Mouse (Mus musculus): ENCODE data around the gene Fbxo36. TPM values are rescaled to one million over a fixed set of nuclear protein-coding genes. Genes with fewer than 3 reads are reported as not detected.

The Fbxo36 gene
- polyA plus RNA-seq, 1 experiment from 2014 or later = 7.7 TPM

GRCm38 (mm10) chr1:84841061-84841460 is 1.4 kb downstream of the Fbxo36 start:
- Histone ChIP-seq H3K4me2 (replicated peaks) (peak overlapping the region; percentile 57), H3K27ac (no peak overlapping the region; the same call in 1 of the 2 replicates)
- WGBS = 69% methylated on average over 3 of the region's 3 CpGs

GRCm38 (mm10) chr1:84843366-84843765 is 3.7 kb downstream of the Fbxo36 start:
- peaks cover 3% of the 10 kb centered on the region; the same call in 1 of the 2 replicates for H3K4me1 ChIP-seq
- ATAC-seq (ENCODE audit: insufficient number of reproducible peaks, insufficient read depth, low FRiP score, low TSS enrichment) = no peak
- no peak overlapping the region for H3K9ac ChIP-seq
- no peak overlapping the region for H3K4me2 ChIP-seq (replicated peaks)
- no peaks in the 10 kb centered on the region for H3K27me3 ChIP-seq
- WGBS = 100% methylated on average over 2 of the region's 2 CpGs
- H3K36me3 ChIP-seq = no peaks in the 10 kb centered on the region
- no peak overlapping the region for H3K27ac ChIP-seq
- H3K4me3 ChIP-seq = no peak overlapping the region
- no peaks in the 10 kb centered on the region for H3K9me3 ChIP-seq

More at GRCm38 (mm10) chr1:84841061-84841460, 1.4 kb downstream of the Fbxo36 start:
- Histone ChIP-seq H3K36me3 (no peaks in the 10 kb centered on the region), H3K27me3 (no peaks in the 10 kb centered on the region), H3K9ac (no peak overlapping the region), H3K4me1 (peaks cover 3% of the 10 kb centered on the region), H3K4me3 (no peak overlapping the region; the same call in 1 of the 2 replicates), H3K9me3 (no peaks in the 10 kb centered on the region)
- ATAC-seq (ENCODE audit: insufficient number of reproducible peaks, insufficient read depth, low FRiP score, low TSS enrichment) = no peak

DNA sequence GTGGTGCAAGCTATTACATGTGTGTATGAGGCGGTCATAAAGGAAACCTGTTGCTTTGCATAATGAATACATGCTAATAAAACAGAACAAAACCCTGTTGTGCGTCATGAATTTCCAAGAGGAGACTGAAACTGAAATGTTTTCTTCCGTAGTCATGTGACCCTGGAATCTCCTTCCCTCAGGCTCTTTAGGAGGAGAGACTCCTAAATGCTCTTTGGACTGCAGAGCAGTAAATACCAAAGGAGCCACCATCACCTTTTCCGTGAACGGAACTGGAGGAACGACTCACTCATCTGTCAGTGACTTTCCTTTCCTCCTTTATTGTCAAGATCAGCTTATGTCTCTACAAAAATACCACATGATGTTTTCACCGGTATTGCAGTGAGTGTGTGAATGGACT is 8.1 kb downstream of the Fbxo36 start:
- no peak overlapping the region for H3K4me3 ChIP-seq
- no peaks in the 10 kb centered on the region for H3K27me3 ChIP-seq
- 80% methylated on average over 7 of the region's 7 CpGs for WGBS
- no peak overlapping the region for H3K4me2 ChIP-seq (replicated peaks)
- H3K9ac ChIP-seq = no peak overlapping the region
- no peak overlapping the region for H3K27ac ChIP-seq
- no peaks in the 10 kb centered on the region for H3K36me3 ChIP-seq
- H3K9me3 ChIP-seq = no peaks in the 10 kb centered on the region
- ATAC-seq (ENCODE audit: insufficient number of reproducible peaks, insufficient read depth, low FRiP score, low TSS enrichment) = no peak
- H3K4me1 ChIP-seq = no peaks in the 10 kb centered on the region

DNA sequence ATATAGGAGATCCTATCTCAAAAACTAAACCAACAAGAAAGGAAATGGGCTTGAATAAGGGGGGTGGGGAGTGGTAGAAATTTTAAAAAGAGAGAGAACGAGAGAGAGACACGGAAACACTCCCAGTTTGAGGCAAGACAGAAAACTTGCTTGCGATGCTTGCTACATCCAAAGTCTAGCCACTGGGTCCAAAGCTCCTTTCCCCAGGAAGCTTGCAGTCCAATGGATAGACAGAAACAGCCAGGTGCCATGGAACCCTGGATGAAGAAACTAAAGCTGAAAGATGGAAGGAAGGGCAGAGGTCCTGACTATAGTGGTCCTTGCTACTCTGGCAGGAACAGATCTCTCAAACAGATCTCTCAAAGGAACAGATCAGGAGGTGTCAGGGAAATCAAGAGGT is 8.7 kb downstream of the Fbxo36 start:
- H3K9ac ChIP-seq = no peak overlapping the region
- no peaks in the 10 kb centered on the region for H3K9me3 ChIP-seq
- ATAC-seq (ENCODE audit: insufficient number of reproducible peaks, insufficient read depth, low FRiP score, low TSS enrichment) = no peak
- H3K4me3 ChIP-seq = no peak overlapping the region
- no peak overlapping the region for H3K27ac ChIP-seq
- H3K4me1 ChIP-seq = no peaks in the 10 kb centered on the region
- H3K36me3 ChIP-seq = no peaks in the 10 kb centered on the region
- WGBS = 91% methylated on average over 3 of the region's 3 CpGs
- no peaks in the 10 kb centered on the region for H3K27me3 ChIP-seq
- no peak overlapping the region for H3K4me2 ChIP-seq (replicated peaks)

GRCm38 (mm10) chr1:84848801-84849455 is 9.3 kb downstream of the Fbxo36 start:
- Histone ChIP-seq H3K4me2 (replicated peaks) (no peak overlapping the region), H3K9ac (no peak overlapping the region), H3K27me3 (no peaks in the 10 kb centered on the region), H3K4me3 (no peak overlapping the region), H3K4me1 (no peaks in the 10 kb centered on the region), H3K36me3 (no peaks in the 10 kb centered on the region), H3K9me3 (no peaks in the 10 kb centered on the region), H3K27ac (no peak overlapping the region)
- no peak for ATAC-seq (ENCODE audit: insufficient number of reproducible peaks, insufficient read depth, low FRiP score, low TSS enrichment)
- WGBS = 94% methylated on average over 6 of the region's 6 CpGs

DNA sequence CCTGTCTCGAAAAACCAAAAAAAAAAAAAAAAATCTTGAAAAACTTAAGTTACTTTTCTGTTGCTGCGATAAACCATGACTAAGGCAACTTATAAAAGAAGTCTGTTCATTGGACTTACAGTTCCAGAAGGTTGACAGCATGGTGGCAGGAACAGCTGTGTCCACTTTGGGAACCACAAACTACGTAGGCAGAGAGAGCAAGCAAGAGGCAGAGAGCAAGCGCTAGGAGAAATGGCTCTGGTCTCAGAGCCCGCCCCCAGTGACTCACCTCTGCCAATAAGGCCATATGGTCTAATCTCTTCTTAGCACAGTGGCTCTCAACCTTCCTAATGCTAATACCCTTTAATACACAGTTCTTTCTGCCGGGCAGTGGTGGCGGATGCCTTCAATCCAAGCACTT is 10.2 kb downstream of the Fbxo36 start:
- ATAC-seq (ENCODE audit: insufficient number of reproducible peaks, insufficient read depth, low FRiP score, low TSS enrichment) = no peak

DNA sequence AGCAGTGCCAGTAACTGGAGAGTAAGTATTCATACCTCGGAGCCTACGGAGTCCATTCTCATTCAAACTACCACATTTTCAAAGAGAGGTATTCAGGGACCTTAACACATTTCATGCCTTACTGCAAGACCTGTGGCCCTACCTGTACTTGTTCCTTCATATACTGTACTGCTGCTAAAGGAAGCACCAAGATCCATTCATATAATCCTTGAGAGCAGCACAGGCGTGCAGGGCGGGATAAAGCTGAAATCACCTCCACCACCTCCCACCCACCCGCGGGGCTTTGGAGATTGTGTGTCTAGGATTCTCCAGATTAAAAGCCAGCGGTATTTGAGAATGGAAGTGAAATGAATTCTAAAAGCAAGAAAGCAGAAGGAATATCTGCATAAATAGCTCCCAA is 10.8 kb downstream of the Fbxo36 start:
- no peaks in the 10 kb centered on the region for H3K36me3 ChIP-seq
- H3K4me1 ChIP-seq = no peaks in the 10 kb centered on the region
- no peak overlapping the region for H3K4me2 ChIP-seq (replicated peaks)
- no peaks in the 10 kb centered on the region for H3K27me3 ChIP-seq
- no peak overlapping the region for H3K9ac ChIP-seq
- 91% methylated on average over 7 of the region's 7 CpGs for WGBS
- H3K27ac ChIP-seq = no peak overlapping the region
- no peaks in the 10 kb centered on the region for H3K9me3 ChIP-seq
- ATAC-seq (ENCODE audit: insufficient number of reproducible peaks, insufficient read depth, low FRiP score, low TSS enrichment) = no peak
- H3K4me3 ChIP-seq = no peak overlapping the region

More for the DNA sequence above, 10.2 kb downstream of the Fbxo36 start:
- WGBS = 88% methylated on average over 7 of the region's 7 CpGs
- Histone ChIP-seq H3K27me3 (no peaks in the 10 kb centered on the region), H3K4me1 (no peaks in the 10 kb centered on the region), H3K4me3 (no peak overlapping the region), H3K9me3 (no peaks in the 10 kb centered on the region), H3K4me2 (replicated peaks) (no peak overlapping the region), H3K36me3 (no peaks in the 10 kb centered on the region), H3K9ac (no peak overlapping the region), H3K27ac (no peak overlapping the region)

DNA sequence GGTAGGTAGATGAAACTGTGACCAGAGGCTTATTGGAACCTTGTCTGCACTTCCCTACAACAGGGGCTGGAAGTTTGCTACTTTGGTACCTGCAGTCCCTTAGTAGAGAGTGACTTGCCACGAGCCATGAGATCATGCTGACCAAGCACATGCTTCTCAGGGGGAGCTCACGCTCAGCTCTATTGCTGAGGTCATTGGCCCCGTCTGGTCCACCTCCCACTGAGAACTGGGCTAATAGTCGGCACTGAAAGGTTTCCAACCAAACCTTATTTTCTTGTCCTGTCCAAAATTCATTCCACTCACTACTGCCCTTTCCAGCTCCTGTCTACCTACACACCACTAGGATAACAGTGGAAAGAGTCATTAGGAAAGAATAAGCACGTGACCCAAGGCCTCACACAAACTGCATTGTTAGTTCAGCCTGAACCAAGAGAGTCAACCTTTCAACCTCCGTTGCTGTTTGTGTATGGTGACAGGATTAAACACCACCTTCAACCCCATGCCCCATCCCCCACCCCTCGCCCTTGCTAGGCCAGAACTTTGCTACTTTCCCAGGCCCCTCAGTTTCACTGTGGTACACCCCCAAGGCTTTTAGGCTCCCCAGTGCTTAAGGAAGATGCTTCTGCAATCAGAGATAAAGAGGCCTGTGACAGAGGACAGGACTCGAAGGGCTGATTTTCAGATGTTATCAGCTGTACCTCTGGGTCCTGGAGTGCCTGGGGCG is 12.0 kb downstream of the Fbxo36 start:
- Histone ChIP-seq H3K4me2 (replicated peaks) (no peak overlapping the region), H3K27ac (no peak overlapping the region), H3K4me3 (no peak overlapping the region), H3K27me3 (no peaks in the 10 kb centered on the region), H3K9ac (no peak overlapping the region), H3K9me3 (no peaks in the 10 kb centered on the region), H3K36me3 (no peaks in the 10 kb centered on the region), H3K4me1 (no peaks in the 10 kb centered on the region)
- no peak for ATAC-seq (ENCODE audit: insufficient number of reproducible peaks, insufficient read depth, low FRiP score, low TSS enrichment)
- 25% methylated on average over 9 of the region's 9 CpGs for WGBS

DNA sequence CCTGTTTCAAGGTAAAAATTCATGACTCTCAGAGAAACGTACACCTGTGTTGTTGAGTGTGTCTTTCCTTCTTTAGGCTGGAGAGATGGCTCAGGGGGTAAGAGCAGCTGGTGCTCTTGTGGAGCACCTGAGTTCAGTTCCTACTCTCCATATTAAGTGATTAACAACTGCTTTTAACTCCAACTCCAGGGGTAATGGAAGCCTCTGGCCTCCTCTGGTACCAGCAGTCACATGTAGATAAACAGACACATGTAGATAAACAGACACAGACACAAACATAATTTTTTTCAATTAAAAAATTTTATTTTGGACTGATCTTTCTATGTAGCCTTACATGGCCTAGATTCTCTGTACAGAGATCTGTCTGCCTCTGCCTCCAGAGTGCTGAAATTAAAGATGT is 14.1 kb downstream of the Fbxo36 start:
- Histone ChIP-seq H3K27ac (no peak overlapping the region), H3K4me3 (no peak overlapping the region), H3K9me3 (no peaks in the 10 kb centered on the region), H3K36me3 (no peaks in the 10 kb centered on the region), H3K4me1 (no peaks in the 10 kb centered on the region), H3K4me2 (replicated peaks) (no peak overlapping the region), H3K27me3 (no peaks in the 10 kb centered on the region), H3K9ac (no peak overlapping the region)
- 91% methylated on average over 1 of the region's 1 CpGs for whole genome bisulfite sequencing
- ATAC-seq (ENCODE audit: insufficient number of reproducible peaks, insufficient read depth, low FRiP score, low TSS enrichment) = no peak

DNA sequence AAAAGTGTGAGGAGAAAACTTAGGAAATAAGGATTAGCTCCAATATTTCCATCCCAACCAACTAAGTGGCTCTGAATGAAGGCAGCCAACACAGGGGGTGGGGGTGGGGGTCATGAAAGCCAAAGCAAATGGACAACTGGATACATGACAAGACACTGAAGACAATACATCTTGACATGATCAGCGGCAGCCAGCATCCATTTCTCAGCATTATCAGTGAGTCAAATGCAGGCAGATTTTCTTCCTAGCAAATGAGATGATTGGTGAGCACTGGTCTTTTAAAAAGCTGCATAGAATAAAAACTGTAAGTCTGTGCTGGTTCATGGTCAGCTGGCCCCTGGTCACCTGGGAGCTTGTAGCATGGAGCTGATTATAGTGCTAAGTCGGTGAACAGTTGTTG is 15.3 kb downstream of the Fbxo36 start:
- WGBS = 81% methylated on average over 2 of the region's 2 CpGs
- Histone ChIP-seq H3K4me1 (no peaks in the 10 kb centered on the region), H3K4me3 (no peak overlapping the region), H3K9me3 (no peaks in the 10 kb centered on the region), H3K4me2 (replicated peaks) (no peak overlapping the region), H3K27ac (no peak overlapping the region), H3K9ac (no peak overlapping the region), H3K36me3 (no peaks in the 10 kb centered on the region), H3K27me3 (no peaks in the 10 kb centered on the region)
- no peak for ATAC-seq (ENCODE audit: insufficient number of reproducible peaks, insufficient read depth, low FRiP score, low TSS enrichment)

DNA sequence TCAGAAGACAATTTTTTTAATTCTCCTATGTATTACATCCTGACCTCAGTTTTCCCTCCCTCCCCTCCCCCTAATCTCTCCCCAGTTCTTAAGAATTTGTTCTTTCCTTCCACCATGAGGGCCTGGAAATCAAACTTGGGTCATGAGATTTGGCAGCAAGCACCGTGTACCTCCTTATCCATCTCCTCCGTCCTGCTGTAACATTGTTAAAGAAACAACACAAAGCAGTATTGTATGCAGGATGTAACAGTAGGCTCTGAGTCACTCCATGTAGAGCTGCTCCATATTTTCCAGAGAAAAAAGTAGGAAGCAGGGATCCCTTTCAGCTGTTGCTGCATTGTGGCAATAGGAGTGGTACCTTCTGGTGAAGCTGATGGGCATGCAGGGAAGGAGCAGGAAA is 16.1 kb downstream of the Fbxo36 start:
- no peaks in the 10 kb centered on the region for H3K36me3 ChIP-seq
- H3K9ac ChIP-seq = no peak overlapping the region
- H3K27ac ChIP-seq = no peak overlapping the region
- WGBS = 69% methylated on average over 2 of the region's 2 CpGs
- no peak overlapping the region for H3K4me2 ChIP-seq (replicated peaks)
- no peaks in the 10 kb centered on the region for H3K9me3 ChIP-seq
- H3K27me3 ChIP-seq = no peaks in the 10 kb centered on the region
- ATAC-seq (ENCODE audit: insufficient number of reproducible peaks, insufficient read depth, low FRiP score, low TSS enrichment) = no peak
- H3K4me3 ChIP-seq = no peak overlapping the region
- no peaks in the 10 kb centered on the region for H3K4me1 ChIP-seq

- Histone ChIP-seq H3K27ac (no peak overlapping the region), H3K9me3 (no peaks in the 10 kb centered on the region), H3K4me1 (0 out of 2 replicates have a peak, but pooled peaks cover 3% of the 10 kb centered on the region), H3K9ac (no peak overlapping the region), H3K36me3 (no peaks in the 10 kb centered on the region), H3K27me3 (no peaks in the 10 kb centered on the region), H3K4me3 (no peak overlapping the region), H3K4me2 (replicated peaks) (no peak overlapping the region)
- ATAC-seq (ENCODE audit: insufficient number of reproducible peaks, insufficient read depth, low FRiP score, low TSS enrichment) = no peak
- 94% methylated on average over 6 of the region's 6 CpGs for WGBS
Measured at GRCm38 (mm10) chr1:84859597-84859996, 20.0 kb downstream of the Fbxo36 start.

Data from embryonic facial prominence, embryonic 12.5 days (tissue).